Mouse (Mus musculus) lung, postnatal 4 days (tissue): Measurements from ENCODE around the gene B4galt1.

Experiments used
- DNase-seq, 2 experiments: peaks; one replicate each; pipeline ENCODE4 v3.0.0; 2021

B4galt1 gene

GRCm38 (mm10) chr4:40870206-40870605 is 16.4 kb upstream of the B4galt1 start:
- DNase-seq = peak; percentile 62 to 87

GRCm38 (mm10) chr4:40868554-40869232 is 14.9 kb upstream of the B4galt1 start:
- peak; percentile 87 for DNase-seq

GRCm38 (mm10) chr4:40864361-40864760 is 10.6 kb upstream of the B4galt1 start:
- DNase-seq = no peak

- no peak for DNase-seq
Measured at GRCm38 (mm10) chr4:40863340-40863739, 9.5 kb upstream of the B4galt1 start.

GRCm38 (mm10) chr4:40861131-40861530 is 7.3 kb upstream of the B4galt1 start:
- DNase-seq = no peak

- DNase-seq = no peak
Measured at GRCm38 (mm10) chr4:40857824-40858346, 4.1 kb upstream of the B4galt1 start.

- DNase-seq = no peak
Measured at GRCm38 (mm10) chr4:40856571-40856970, 2.8 kb upstream of the B4galt1 start.

GRCm38 (mm10) chr4:40854387-40854933 is 655 bp upstream of the B4galt1 start:
- no peak for DNase-seq

- no peak for DNase-seq
Measured at GRCm38 (mm10) chr4:40852861-40853564, 792 bp downstream of the B4galt1 start.

- peak in 1 of 2 experiments; percentile 41 for DNase-seq
Measured at GRCm38 (mm10) chr4:40852249-40852781, 1.5 kb downstream of the B4galt1 start.

GRCm38 (mm10) chr4:40851763-40852248 is 2.0 kb downstream of the B4galt1 start:
- no peak for DNase-seq

- peak in 1 of 2 experiments; percentile 17 for DNase-seq
Measured at GRCm38 (mm10) chr4:40851031-40851762, 2.6 kb downstream of the B4galt1 start.

GRCm38 (mm10) chr4:40850582-40850981 is 3.2 kb downstream of the B4galt1 start:
- DNase-seq = peak; percentile 40 to 54

- DNase-seq = peak in 1 of 2 experiments; percentile 18
Measured at GRCm38 (mm10) chr4:40849518-40849917, 4.3 kb downstream of the B4galt1 start.

- no peak for DNase-seq
Measured at GRCm38 (mm10) chr4:40848246-40848645, 5.6 kb downstream of the B4galt1 start.

GRCm38 (mm10) chr4:40847160-40847559 is 6.6 kb downstream of the B4galt1 start:
- DNase-seq = no peak

GRCm38 (mm10) chr4:40846143-40846931 is 7.5 kb downstream of the B4galt1 start:
- no peak for DNase-seq

- DNase-seq = peak; percentile 75 to 84
Measured at GRCm38 (mm10) chr4:40844811-40845751, 8.7 kb downstream of the B4galt1 start.

GRCm38 (mm10) chr4:40844251-40844721 is 9.5 kb downstream of the B4galt1 start:
- DNase-seq = peak; percentile 71 to 86

- DNase-seq = peak in 1 of 2 experiments; percentile 26
Measured at GRCm38 (mm10) chr4:40843726-40844125, 10.1 kb downstream of the B4galt1 start.
